Comparison of ENCODE assay signal across 19 mouse cellular contexts in the genomic region with DNA sequence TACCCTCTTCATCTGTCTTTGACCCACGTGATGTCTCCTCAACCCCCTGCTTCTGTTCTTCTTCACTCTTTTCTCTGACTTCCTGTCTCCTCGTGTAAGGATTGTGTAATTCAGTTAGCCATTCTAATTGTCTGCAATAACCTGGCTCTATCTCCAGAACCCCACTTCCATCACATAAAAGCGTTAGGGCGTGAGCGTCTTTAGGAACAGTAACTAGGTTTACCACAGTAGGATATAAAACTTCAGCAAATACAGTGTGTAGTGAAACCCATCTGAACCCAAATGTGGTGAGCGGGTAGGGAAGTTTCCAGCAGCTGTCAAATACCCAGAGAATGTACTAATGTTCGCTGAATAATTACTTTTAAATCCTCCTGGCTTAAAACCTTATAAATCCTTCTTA.
"Had no signal": no experiment of that assay in that cellular context is flagged by ENCODE, and none has a peak within 500 bp of the region (broad histone marks: within the 10 kb centered on the region; RNA-seq: fewer than 3 reads in every experiment).

No protein-coding gene starts in this region.

- H3K9ac ChIP-seq: lung, embryonic 14.5 days; midbrain, embryonic 12.5 days; neural tube, embryonic 13.5 days; neural tube, embryonic 15.5 days had no signal

- ATAC-seq: midbrain, embryonic 16.5 days had no signal

- H3K4me1 ChIP-seq: midbrain, embryonic 10.5 days; midbrain, embryonic 12.5 days; neural tube, embryonic 13.5 days; neural tube, embryonic 15.5 days had no signal

- H3K36me3 ChIP-seq: midbrain, embryonic 10.5 days; midbrain, embryonic 12.5 days; neural tube, embryonic 13.5 days; neural tube, embryonic 15.5 days had no signal

- H3K27me3 ChIP-seq: midbrain, embryonic 12.5 days; neural tube, embryonic 13.5 days; neural tube, embryonic 15.5 days had no signal

- H3K4me3 ChIP-seq: midbrain, embryonic 10.5 days; midbrain, embryonic 12.5 days; myocyte; neural tube, embryonic 13.5 days; neural tube, embryonic 15.5 days had no signal

- DNase-seq: lung, adult 18-20 months; lung, embryonic 14.5 days; lung, postnatal 10 days; lung, postnatal 4 days; midbrain, embryonic 14.5 days; retina, postnatal 1 day; right cerebral cortex, adult 18-20 months; right cerebral cortex, postnatal 25 days; right cerebral cortex, postnatal 4 days; spleen, adult 18-20 months; thymus, adult 18-20 months; thymus, postnatal 14 days; thymus, postnatal 36 days had no signal

- H3K27ac ChIP-seq: midbrain, embryonic 10.5 days; midbrain, embryonic 12.5 days; neural tube, embryonic 13.5 days; neural tube, embryonic 15.5 days had no signal

- H3K9me3 ChIP-seq: midbrain, embryonic 10.5 days; midbrain, embryonic 12.5 days; neural tube, embryonic 13.5 days; neural tube, embryonic 15.5 days had no signal

- H3K4me2 ChIP-seq: lung, embryonic 14.5 days; midbrain, embryonic 12.5 days; neural tube, embryonic 13.5 days; neural tube, embryonic 15.5 days had no signal
